Mouse (Mus musculus): ENCODE data around the gene Aup1. TPM values are rescaled to one million over a fixed set of nuclear protein-coding genes. Genes with fewer than 3 reads are reported as not detected.

Aup1 gene
- polyA plus RNA-seq, 1 experiment from 2014 or later = 165 TPM

- H3K4me2 ChIP-seq (replicated peaks) = no peak overlapping the region
- ATAC-seq = no peak
- H3K4me1 ChIP-seq (replicated peaks) = peaks cover 33% of the 10 kb centered on the region
- peaks cover 72% of the 10 kb centered on the region for H3K27me3 ChIP-seq
- WGBS = 12% methylated on average over 2 of the region's 2 CpGs
- no peak overlapping the region for H3K27ac ChIP-seq
- no peaks in the 10 kb centered on the region for H3K9me3 ChIP-seq
- no peak overlapping the region for H3K9ac ChIP-seq (replicated peaks)
- H3K36me3 ChIP-seq = 0 out of 2 replicates have a peak, but pooled peaks cover under 1% of the 10 kb centered on the region
- no peak overlapping the region for H3K4me3 ChIP-seq (replicated peaks)
Observed at GRCm38 (mm10) chr6:83074979-83075378, 20.7 kb downstream of the Aup1 start.

GRCm38 (mm10) chr6:83077630-83078323 lies 23.5 kb downstream of the Aup1 start, which contains the start of gene Pcgf1:
Pcgf1 (plus strand) TSS chr6:83077869.
- WGBS = under 1% methylated on average over 54 of the region's 54 CpGs
- Histone ChIP-seq H3K27me3 (peaks cover 54% of the 10 kb centered on the region), H3K36me3 (peaks cover 23% of the 10 kb centered on the region), H3K27ac (peak within 1 kb of the TSS; percentile 91), H3K4me1 (replicated peaks) (peaks cover 25% of the 10 kb centered on the region), H3K4me2 (replicated peaks) (peak within 1 kb of the TSS; percentile 88), H3K4me3 (replicated peaks) (peak within 1 kb of the TSS; percentile 72), H3K9me3 (no peaks in the 10 kb centered on the region), H3K9ac (replicated peaks) (peak within 1 kb of the TSS; percentile 77)
- ATAC-seq = peak; percentile 87

GRCm38 (mm10) chr6:83078324-83078858 lies 24.1 kb downstream of the Aup1 start:
- peak; percentile 92 for ATAC-seq
- WGBS = under 1% methylated on average over 46 of the region's 46 CpGs
- H3K27me3 ChIP-seq = peaks cover 54% of the 10 kb centered on the region

GRCm38 (mm10) chr6:83080210-83080609 lies 25.9 kb downstream of the Aup1 start:
- Histone ChIP-seq H3K4me2 (replicated peaks) (no peak overlapping the region), H3K4me1 (replicated peaks) (peaks cover 25% of the 10 kb centered on the region), H3K9ac (replicated peaks) (no peak overlapping the region), H3K27me3 (peaks cover 54% of the 10 kb centered on the region), H3K27ac (no peak overlapping the region), H3K9me3 (no peaks in the 10 kb centered on the region), H3K4me3 (replicated peaks) (no peak overlapping the region), H3K36me3 (peaks cover 23% of the 10 kb centered on the region)
- 96% methylated on average over 5 of the region's 5 CpGs for WGBS
- no peak for ATAC-seq

More at GRCm38 (mm10) chr6:83078324-83078858, 24.1 kb downstream of the Aup1 start:
- Histone ChIP-seq H3K9me3 (no peaks in the 10 kb centered on the region), H3K4me1 (replicated peaks) (peaks cover 25% of the 10 kb centered on the region), H3K4me3 (replicated peaks) (peak overlapping the region; percentile 72), H3K27ac (peak overlapping the region; percentile 91), H3K4me2 (replicated peaks) (peak overlapping the region; percentile 82), H3K9ac (replicated peaks) (peak overlapping the region; percentile 77), H3K36me3 (peaks cover 23% of the 10 kb centered on the region)

GRCm38 (mm10) chr6:83083497-83083896 lies 29.2 kb downstream of the Aup1 start:
- no peaks in the 10 kb centered on the region for H3K9me3 ChIP-seq
- H3K4me2 ChIP-seq (replicated peaks) = no peak overlapping the region
- peaks cover 28% of the 10 kb centered on the region for H3K4me1 ChIP-seq (replicated peaks)
- H3K27ac ChIP-seq = no peak overlapping the region
- no peak for ATAC-seq
- H3K27me3 ChIP-seq = peaks cover 68% of the 10 kb centered on the region
- no peak overlapping the region for H3K9ac ChIP-seq (replicated peaks)
- H3K36me3 ChIP-seq = peaks cover 23% of the 10 kb centered on the region
- 5% methylated on average over 5 of the region's 5 CpGs for WGBS
- H3K4me3 ChIP-seq (replicated peaks) = no peak overlapping the region

- no peak; the same call in 1 of the 2 replicates for ATAC-seq
- H3K4me3 ChIP-seq (replicated peaks) = no peak overlapping the region
- no peak overlapping the region for H3K27ac ChIP-seq
- H3K27me3 ChIP-seq = peaks cover 77% of the 10 kb centered on the region
- no peak overlapping the region for H3K9ac ChIP-seq (replicated peaks)
- H3K4me2 ChIP-seq (replicated peaks) = no peak overlapping the region
- H3K4me1 ChIP-seq (replicated peaks) = peaks cover 20% of the 10 kb centered on the region
- WGBS = 2% methylated on average over 6 of the region's 6 CpGs
- peaks cover 23% of the 10 kb centered on the region for H3K36me3 ChIP-seq
- H3K9me3 ChIP-seq = no peaks in the 10 kb centered on the region
Observed at GRCm38 (mm10) chr6:83084477-83084876, 30.2 kb downstream of the Aup1 start.

- peak within 1 kb of the TSS; percentile 16; the same call in 1 of the 2 replicates for H3K4me3 ChIP-seq (replicated peaks)
- peaks cover 94% of the 10 kb centered on the region for H3K27me3 ChIP-seq
- 3% methylated on average over 42 of the region's 42 CpGs for WGBS
- H3K9me3 ChIP-seq = no peaks in the 10 kb centered on the region
- ATAC-seq = no peak
- H3K27ac ChIP-seq = no peak within 1 kb of the TSS
- no peak within 1 kb of the TSS for H3K9ac ChIP-seq (replicated peaks)
- H3K36me3 ChIP-seq = peaks cover 9% of the 10 kb centered on the region
- peaks cover 11% of the 10 kb centered on the region for H3K4me1 ChIP-seq (replicated peaks)
- no peak within 1 kb of the TSS for H3K4me2 ChIP-seq (replicated peaks)
Observed at GRCm38 (mm10) chr6:83086121-83087035, 32.1 kb downstream of the Aup1 start, which contains the start of gene Lbx2. Lbx2 (plus strand) TSS chr6:83086367.

- Histone ChIP-seq H3K4me2 (replicated peaks) (peak overlapping the region; percentile 27), H3K36me3 (peaks cover under 1% of the 10 kb centered on the region; the same call in 1 of the 2 replicates), H3K4me3 (replicated peaks) (peak overlapping the region; percentile 16), H3K9ac (replicated peaks) (no peak overlapping the region), H3K27ac (no peak overlapping the region), H3K4me1 (replicated peaks) (peaks cover 11% of the 10 kb centered on the region), H3K9me3 (no peaks in the 10 kb centered on the region), H3K27me3 (peaks cover 94% of the 10 kb centered on the region)
- ATAC-seq = no peak
- WGBS = under 1% methylated on average over 47 of the region's 47 CpGs
Observed at GRCm38 (mm10) chr6:83087205-83087925, 33.0 kb downstream of the Aup1 start.

GRCm38 (mm10) chr6:83087926-83088260 lies 33.6 kb downstream of the Aup1 start:
- no peak overlapping the region for H3K27ac ChIP-seq
- peaks cover 94% of the 10 kb centered on the region for H3K27me3 ChIP-seq
- WGBS = 3% methylated on average over 9 of the region's 9 CpGs
- peaks cover 11% of the 10 kb centered on the region for H3K4me1 ChIP-seq (replicated peaks)
- ATAC-seq = no peak
- peak overlapping the region; percentile 16; the same call in 1 of the 2 replicates for H3K4me3 ChIP-seq (replicated peaks)
- no peaks in the 10 kb centered on the region for H3K9me3 ChIP-seq
- H3K9ac ChIP-seq (replicated peaks) = no peak overlapping the region
- peak overlapping the region; percentile 27 for H3K4me2 ChIP-seq (replicated peaks)
- H3K36me3 ChIP-seq = no peaks in the 10 kb centered on the region

- no peak overlapping the region for H3K4me2 ChIP-seq (replicated peaks)
- peaks cover 3% of the 10 kb centered on the region for H3K4me1 ChIP-seq (replicated peaks)
- ATAC-seq = no peak
- H3K36me3 ChIP-seq = no peaks in the 10 kb centered on the region
- 54% methylated on average over 6 of the region's 6 CpGs for WGBS
- peaks cover 50% of the 10 kb centered on the region for H3K27me3 ChIP-seq
- H3K27ac ChIP-seq = no peak overlapping the region
- no peaks in the 10 kb centered on the region for H3K9me3 ChIP-seq
- H3K4me3 ChIP-seq (replicated peaks) = no peak overlapping the region
- no peak overlapping the region for H3K9ac ChIP-seq (replicated peaks)
Observed at GRCm38 (mm10) chr6:83092416-83093127, 38.3 kb downstream of the Aup1 start.

- no peaks in the 10 kb centered on the region for H3K36me3 ChIP-seq
- H3K9me3 ChIP-seq = no peaks in the 10 kb centered on the region
- H3K4me3 ChIP-seq (replicated peaks) = no peak overlapping the region
- H3K4me2 ChIP-seq (replicated peaks) = no peak overlapping the region
- H3K27me3 ChIP-seq = peaks cover 29% of the 10 kb centered on the region
- H3K27ac ChIP-seq = no peak overlapping the region
- no peak overlapping the region for H3K9ac ChIP-seq (replicated peaks)
- 48% methylated on average over 6 of the region's 6 CpGs for WGBS
- ATAC-seq = no peak
- peaks cover 2% of the 10 kb centered on the region; the same call in 1 of the 2 replicates for H3K4me1 ChIP-seq (replicated peaks)
Observed at GRCm38 (mm10) chr6:83095968-83096367, 41.6 kb downstream of the Aup1 start.
